Comparison of ENCODE assay signal across 22 mouse cellular contexts in the genomic region with DNA sequence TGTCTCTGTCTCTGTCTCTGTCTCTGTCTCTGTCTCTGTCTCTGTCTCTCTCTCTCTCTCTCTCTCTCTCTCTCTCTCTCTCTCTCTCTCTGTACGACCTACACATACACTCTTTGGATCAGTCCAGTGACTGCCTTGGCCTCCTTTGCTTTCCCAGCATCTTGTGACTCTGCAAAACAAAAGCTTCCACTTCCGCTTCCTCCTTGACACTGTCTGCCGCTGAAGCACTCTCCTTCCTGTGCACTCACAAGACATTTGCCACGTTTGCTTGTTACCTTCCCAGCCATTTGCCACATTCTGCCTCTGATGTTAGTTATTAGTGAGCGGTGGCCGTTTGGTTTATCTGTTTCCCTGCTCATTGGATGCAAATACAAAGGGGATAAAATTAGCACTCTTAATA. TPM values are rescaled to one million over a fixed set of nuclear protein-coding genes. Genes with fewer than 3 reads are reported as not detected.
DNase-seq lines count a peak whose midpoint lies in the region; ATAC-seq and TF ChIP-seq lines count a peak whose summit lies in the region.
"Had no signal": no experiment of that assay in that cellular context is flagged by ENCODE, and none has a peak within 500 bp of the region (broad histone marks: within the 10 kb centered on the region; RNA-seq: fewer than 3 reads in every experiment).

No protein-coding gene starts in this region.

- TF ChIP-seq POLR2A in liver, adult 2 months (IDR thresholded peaks at IDR 0.05; ENCODE audit: extremely low read depth, insufficient read depth, low read length), result no peak

- H3K9me3 ChIP-seq in E14TG2a.4 (ENCODE audit: low read length), result no peaks in the 10 kb centered on the region
- no peaks in the 10 kb centered on the region for H3K9me3 ChIP-seq in midbrain, embryonic 13.5 days
- H3K9me3 ChIP-seq: embryonic facial prominence, embryonic 13.5 days; heart, embryonic 13.5 days; hindbrain, embryonic 10.5 days; neural tube, embryonic 15.5 days had no signal

- 51% methylated on average over 6 of the region's 6 CpGs for WGBS in liver, adult 2 months
- 61% methylated on average over 6 of the region's 6 CpGs for WGBS in midbrain, embryonic 13.5 days

- no peaks in the 10 kb centered on the region for H3K79me2 ChIP-seq in liver, adult 2 months (ENCODE audit: control insufficient read depth, insufficient read depth, low read length)

- no peak overlapping the region for H3K4me2 ChIP-seq in midbrain, embryonic 13.5 days (replicated peaks)
- H3K4me2 ChIP-seq: embryonic facial prominence, embryonic 13.5 days; heart, embryonic 13.5 days; liver, embryonic 11.5 days; neural tube, embryonic 15.5 days had no signal

- no peaks in the 10 kb centered on the region for H3K36me3 ChIP-seq in liver, adult 2 months (ENCODE audit: control insufficient read depth, insufficient read depth, low read length)
- H3K36me3 ChIP-seq in E14TG2a.4 (ENCODE audit: insufficient read depth, low read length), result no peaks in the 10 kb centered on the region
- no peaks in the 10 kb centered on the region for H3K36me3 ChIP-seq in midbrain, embryonic 13.5 days
- H3K36me3 ChIP-seq: embryonic facial prominence, embryonic 13.5 days; heart, embryonic 13.5 days; hindbrain, embryonic 10.5 days; neural tube, embryonic 15.5 days had no signal

- no peak overlapping the region for H3K9ac ChIP-seq in liver, adult 2 months (ENCODE audit: low read depth, low read length)
- no peak overlapping the region for H3K9ac ChIP-seq in midbrain, embryonic 13.5 days (replicated peaks)
- H3K9ac ChIP-seq: embryonic facial prominence, embryonic 13.5 days; heart, embryonic 13.5 days; neural tube, embryonic 15.5 days had no signal

- ATAC-seq in hematopoietic stem cell, adult 5-6 weeks (replicated peaks in 1 of 2; ENCODE audit: insufficient read depth in 1 of 2, low FRiP score in 2 of 2, low TSS enrichment in 1 of 2, low read depth in 1 of 2, poor library complexity in 2 of 2, severe bottlenecking in 2 of 2), result peak; percentile 53 to 74; a peak in 2 of 4 replicates
- peak; percentile 60; the same call in 1 of the 2 replicates for ATAC-seq in neutrophil, adult 5-6 weeks (ENCODE audit: extremely low read depth, insufficient number of reproducible peaks, low FRiP score, poor library complexity, severe bottlenecking)
- no peak for ATAC-seq in midbrain, embryonic 13.5 days
- ATAC-seq: forebrain, embryonic 14.5 days; intestine, postnatal 0 days; Patski had no signal

- TF ChIP-seq CTCF in liver, adult 2 months (IDR thresholded peaks at IDR 0.05; ENCODE audit: low read depth, low read length), result no peak
- no peak for TF ChIP-seq CTCF in E14TG2a.4 (conservative IDR thresholded peaks at IDR 0.05; ENCODE audit: low read length)

- no peak overlapping the region; the same call in 1 of the 2 replicates for H3K27ac ChIP-seq in liver, adult 2 months (replicated peaks; ENCODE audit: insufficient read depth, low read depth, low read length)
- no peak overlapping the region for H3K27ac ChIP-seq in midbrain, embryonic 13.5 days
- H3K27ac ChIP-seq: embryonic facial prominence, embryonic 13.5 days; heart, embryonic 13.5 days; hindbrain, embryonic 10.5 days; neural tube, embryonic 15.5 days had no signal

- no peaks in the 10 kb centered on the region for H3K4me1 ChIP-seq in liver, adult 2 months (ENCODE audit: control insufficient read depth, insufficient read depth, low read length)
- H3K4me1 ChIP-seq in E14TG2a.4 (replicated peaks; ENCODE audit: low read depth, low read length), result peaks cover 15% of the 10 kb centered on the region
- H3K4me1 ChIP-seq in midbrain, embryonic 13.5 days (replicated peaks), result no peaks in the 10 kb centered on the region
- H3K4me1 ChIP-seq: embryonic facial prominence, embryonic 13.5 days; hindbrain, embryonic 10.5 days; neural tube, embryonic 15.5 days had no signal

- no peaks in the 10 kb centered on the region for H3K27me3 ChIP-seq in liver, adult 2 months (ENCODE audit: control insufficient read depth, insufficient read depth, low read length)
- H3K27me3 ChIP-seq in E14TG2a.4 (ENCODE audit: insufficient read depth, low read length), result no peaks in the 10 kb centered on the region
- H3K27me3 ChIP-seq in midbrain, embryonic 13.5 days, result no peaks in the 10 kb centered on the region
- H3K27me3 ChIP-seq: CH12.LX; embryonic facial prominence, embryonic 13.5 days; heart, embryonic 13.5 days; neural tube, embryonic 15.5 days; Patski had no signal

- peak; percentile 15 for DNase-seq in liver, adult 2 months (ENCODE audit: extremely low read depth, low read depth, low spot score)
- DNase-seq in liver, result no peak
- no peak for DNase-seq in adrenal gland, adult (ENCODE audit: inconsistent age in 2 of 2, low spot score in 1 of 2)
- DNase-seq in frontal cortex, postnatal 10 days (ENCODE audit: low spot score in 2 of 2), result no peak
- DNase-seq: adrenal gland, postnatal 14 days; cerebellum, postnatal 36 days; lung, postnatal 14 days had no signal

- no peak overlapping the region for H3K4me3 ChIP-seq in liver, adult 2 months (ENCODE audit: insufficient read depth, low read depth, low read length)
- peak overlapping the region; percentile 23; the same call in 1 of the 2 replicates for H3K4me3 ChIP-seq in E14TG2a.4 (replicated peaks; ENCODE audit: low read length)
- H3K4me3 ChIP-seq in midbrain, embryonic 13.5 days (replicated peaks), result no peak overlapping the region
- H3K4me3 ChIP-seq: embryonic facial prominence, embryonic 13.5 days; heart, embryonic 13.5 days; hindbrain, embryonic 10.5 days; neural tube, embryonic 15.5 days had no signal

RNA-seq across cellular contexts. Expression of gene Gzmk, which starts 16.4 kb away (rescaled TPM):
- not detected in 2 replicates for total RNA-seq in liver, adult 2 months (2014; rRNA removed)
- polyA plus RNA-seq in liver, adult 2 months (2012; rRNA removed), result not detected in 2 replicates
- total RNA-seq in hematopoietic stem cell, adult 5-6 weeks (2017), result not detected in 2 replicates
- 0.58 TPM in 1 of 2 replicates, not detected in the other for total RNA-seq in neutrophil, adult 5-6 weeks (2017)
- polyA plus RNA-seq in midbrain, embryonic 13.5 days (2015; fragmentation: Nextera tagmentation; extraction: Ambion mirVana), result not detected in 2 replicates
- total RNA-seq: adrenal gland, postnatal 14 days; CH12.LX; gastrocnemius, adult 8-10 months had no signal
- polyA plus RNA-seq: embryonic facial prominence, embryonic 13.5 days; forebrain, embryonic 14.5 days; heart, embryonic 13.5 days; hindbrain, embryonic 10.5 days; intestine, postnatal 0 days; liver, embryonic 11.5 days; neural tube, embryonic 15.5 days; Patski; stomach, embryonic 16.5 days had no signal

RNA-seq across cellular contexts. Expression of gene Esm1, which starts 32.7 kb away (rescaled TPM):
- total RNA-seq in liver, adult 2 months (2014; rRNA removed), result 0.55 and 7.9 TPM in 2 replicates
- polyA plus RNA-seq in liver, adult 2 months (2012; rRNA removed), result 0.06 and 0.35 TPM in 2 replicates
- 0.10 and 1.2 TPM in 2 replicates for total RNA-seq in hematopoietic stem cell, adult 5-6 weeks (2017)
- 0.23 TPM in 1 of 2 replicates, not detected in the other for total RNA-seq in neutrophil, adult 5-6 weeks (2017)
- 1.9 and 2.3 TPM in 2 replicates for polyA plus RNA-seq in midbrain, embryonic 13.5 days (2015; fragmentation: Nextera tagmentation; extraction: Ambion mirVana)
- polyA plus RNA-seq: Patski had no signal

RNA-seq across cellular contexts. Expression of gene BC067074, which starts 50.8 kb away (rescaled TPM):
- 0.07 and 0.09 TPM in 2 replicates for total RNA-seq in liver, adult 2 months (2014; rRNA removed)
- not detected in 2 replicates for polyA plus RNA-seq in liver, adult 2 months (2012; rRNA removed)
- total RNA-seq in hematopoietic stem cell, adult 5-6 weeks (2017), result 0.40 and 0.69 TPM in 2 replicates
- total RNA-seq in neutrophil, adult 5-6 weeks (2017), result not detected in 2 replicates
- polyA plus RNA-seq in midbrain, embryonic 13.5 days (2015; fragmentation: Nextera tagmentation; extraction: Ambion mirVana), result 0.88 and 0.93 TPM in 2 replicates
- total RNA-seq: CH12.LX had no signal
